Mouse (Mus musculus): ENCODE data around the gene Acap2.

Acap2 gene

GRCm38 (mm10) chr16:31046217-31046659 is 154.8 kb downstream of the Acap2 start:
- DNase-seq (ENCODE audit: low spot score): no peak

GRCm38 (mm10) chr16:31045211-31045610 is 155.8 kb downstream of the Acap2 start:
- no peak for DNase-seq (ENCODE audit: low spot score)

- DNase-seq (ENCODE audit: low spot score): no peak
Measured at GRCm38 (mm10) chr16:31043136-31043535, 157.9 kb downstream of the Acap2 start.
